Mouse (Mus musculus) kidney, embryonic 16.5 days (tissue): ENCODE results near the gene Gpr180. TPM values are rescaled to one million over a fixed set of nuclear protein-coding genes. Genes with fewer than 3 reads are reported as not detected.
"Not testable (repeated sequence)": the region's sequence is repeated elsewhere in the genome, so short reads cannot be mapped to it uniquely, and the experiment has no call there.

ENCODE experiments used
- ATAC-seq: fragments of 200-750 bp; cut with Nextera tagmentation; 2 replicates; pipeline ENCODE4 v1.8.0; 2017; ENCODE audit warnings: moderate TSS enrichment; ENCODE audit not compliant: low FRiP score, low TSS enrichment
- H3K27ac ChIP-seq: fragments of 300-500 bp; sonication (generic); 2 replicates; pipeline ENCODE4 v1.5.1; 2014; ENCODE audit warnings: low read length
- H3K27me3 ChIP-seq: fragments of 300-500 bp; sonication (generic); 2 replicates; pipeline ENCODE4 v1.6.1; 2014; ENCODE audit warnings: low read length, control low read depth, mixed read lengths; ENCODE audit not compliant: insufficient read depth
- H3K36me3 ChIP-seq: fragments of 300-500 bp; sonication (generic); 2 replicates; pipeline ENCODE4 v1.6.1; 2014; ENCODE audit warnings: low read length, control low read depth, mixed read lengths; ENCODE audit not compliant: insufficient read depth
- H3K4me1 ChIP-seq: fragments of 300-500 bp; sonication (generic); 2 replicates; pipeline ENCODE4 v1.6.1; 2014; ENCODE audit warnings: low read length, control low read depth, mixed read lengths; ENCODE audit not compliant: insufficient read depth
- H3K4me2 ChIP-seq: fragments of 300-500 bp; sonication (generic); replicated peaks from 2 replicates; pipeline ENCODE4 v1.6.1; 2014; ENCODE audit warnings: low read depth, low read length
- H3K4me3 ChIP-seq: fragments of 300-500 bp; sonication (generic); 2 replicates; pipeline ENCODE4 v1.5.1; 2014; ENCODE audit warnings: mild to moderate bottlenecking, low read length
- H3K9ac ChIP-seq: fragments of 300-500 bp; sonication (generic); replicated peaks from 2 replicates; pipeline ENCODE4 v1.6.1; 2014; ENCODE audit warnings: low read length
- H3K9me3 ChIP-seq: fragments of 300-500 bp; sonication (generic); 2 replicates; pipeline ENCODE4 v1.6.1; 2016; ENCODE audit warnings: low read length, control low read depth
- WGBS: fragments of 180-500 bp; shearing (Covaris S2); extraction: QIAGEN DNeasy Blood & Tissue Kit; methylation state at CpG from one replicate; pipeline ENCODE4 v1.1.7; 2014; 5-methylcytosine and 5-hydroxymethylcytosine counted together
- polyA plus RNA-seq: library from polyadenylated mRNA; unstranded; fragments of >200 nt; fragmentation: Nextera tagmentation; extraction: Ambion mirVana; gene quantifications from 2 replicates; pipeline ENCODE4 v1.2.1, GENCODE M21; 2015

Gene Gpr180
- polyA plus RNA-seq, 1 experiment from 2014 or later: 60.3 TPM

DNA sequence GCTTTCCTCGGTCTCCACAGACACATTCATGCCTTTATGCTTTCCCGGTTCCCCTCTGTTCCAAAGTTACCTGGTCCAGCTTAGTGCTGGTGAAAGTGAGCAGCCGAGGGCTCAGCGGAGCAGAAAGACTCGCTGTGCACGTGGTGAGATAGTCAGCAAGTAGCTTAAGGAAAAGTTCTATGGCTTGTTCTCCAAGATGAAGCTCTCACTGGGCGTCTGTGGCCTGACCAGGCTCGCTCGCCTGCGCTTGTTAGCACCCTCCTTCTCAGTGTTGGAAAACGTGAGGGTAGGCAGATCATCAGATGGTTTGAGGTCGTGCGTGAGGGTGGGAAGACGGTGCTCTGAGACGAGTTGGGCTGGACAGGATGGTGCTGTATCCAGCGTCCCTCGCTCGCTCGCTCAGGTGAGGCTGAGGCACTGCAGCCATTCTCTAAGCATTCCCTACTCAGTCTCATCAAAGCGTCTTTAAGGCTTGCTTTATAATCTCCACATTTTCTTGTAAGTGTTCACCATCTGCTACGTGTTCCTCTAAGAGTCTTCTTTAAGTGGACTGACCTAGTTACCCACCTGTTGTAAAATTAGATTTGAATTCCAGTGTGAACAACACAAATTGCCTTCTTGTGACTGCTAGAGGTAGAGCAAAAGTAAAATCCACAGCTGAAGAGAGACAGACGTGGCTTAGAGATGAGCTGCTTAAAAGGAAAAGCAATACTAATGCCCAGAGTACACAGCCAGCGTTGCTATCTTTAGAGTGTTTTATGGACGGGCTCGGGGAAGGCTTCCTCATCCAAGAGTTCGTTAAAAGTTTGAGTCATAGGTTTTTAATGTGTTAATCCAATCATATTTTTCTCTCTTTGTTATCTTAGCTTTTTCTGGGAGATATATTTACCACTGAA, 13.9 kb downstream of the Gpr180 start:
- H3K4me1 ChIP-seq: no peaks in the 10 kb centered on the region
- WGBS: 82% methylated on average over 26 of the region's 26 CpGs
- ATAC-seq: no peak
- no peak overlapping the region for H3K9ac ChIP-seq
- no peaks in the 10 kb centered on the region for H3K9me3 ChIP-seq
- no peak overlapping the region for H3K4me2 ChIP-seq
- H3K4me3 ChIP-seq: no peak overlapping the region
- peaks cover 23% of the 10 kb centered on the region for H3K36me3 ChIP-seq
- no peaks in the 10 kb centered on the region for H3K27me3 ChIP-seq
- H3K27ac ChIP-seq: no peak overlapping the region

DNA sequence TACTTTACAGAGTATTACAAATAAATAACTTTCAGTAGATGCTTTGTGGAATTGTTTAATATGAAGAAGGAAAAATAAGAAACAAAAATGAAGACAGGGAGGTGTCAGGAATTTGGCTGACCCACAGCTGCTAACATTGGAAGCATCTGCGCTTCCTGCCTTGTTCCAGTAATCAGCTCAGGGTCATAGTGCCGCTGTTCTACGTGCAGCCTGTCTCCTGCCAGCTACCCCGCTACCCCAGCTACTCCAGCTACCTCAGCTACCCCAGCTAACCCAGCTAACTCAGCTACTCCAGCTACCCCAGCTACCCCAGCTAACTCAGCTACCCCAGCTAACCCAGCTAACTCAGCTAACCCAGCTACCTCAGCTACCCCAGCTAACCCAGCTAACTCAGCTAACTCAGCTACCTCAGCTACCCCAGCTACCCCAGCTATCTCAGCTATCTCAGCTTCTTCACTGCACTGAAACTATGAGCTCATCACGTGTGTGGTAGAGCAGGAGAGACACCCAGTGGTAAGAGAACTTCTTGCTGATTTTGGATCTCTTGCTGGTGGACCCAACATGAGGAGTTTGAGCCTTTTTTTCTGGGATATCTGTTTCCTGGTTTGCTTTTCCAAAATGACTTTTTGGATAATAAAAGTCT, 14.8 kb downstream of the Gpr180 start:
- Histone ChIP-seq H3K4me3 (no peak overlapping the region), H3K27ac (no peak overlapping the region), H3K9ac (no peak overlapping the region), H3K9me3 (no peaks in the 10 kb centered on the region), H3K27me3 (no peaks in the 10 kb centered on the region), H3K36me3 (peaks cover 31% of the 10 kb centered on the region), H3K4me1 (no peaks in the 10 kb centered on the region), H3K4me2 (no peak overlapping the region)
- ATAC-seq: no peak
- 74% methylated on average over 5 of the region's 5 CpGs for WGBS

DNA sequence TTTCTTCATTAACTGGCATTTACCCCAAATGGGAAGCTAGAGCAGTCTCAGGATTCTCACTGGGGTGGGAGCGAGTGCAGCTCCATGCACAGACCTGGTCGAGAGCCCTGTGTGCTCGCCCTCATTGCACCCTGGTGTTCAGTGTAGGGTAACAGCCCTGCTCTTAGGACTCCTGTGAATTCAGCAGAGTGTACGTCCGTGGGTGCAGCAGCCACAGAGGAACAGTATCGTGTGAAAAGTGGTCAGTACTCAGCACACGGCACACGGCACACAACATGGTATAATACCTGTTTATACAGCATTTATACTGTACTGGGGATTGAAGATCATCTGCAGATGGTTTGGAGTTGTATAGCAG, 15.3 kb downstream of the Gpr180 start:
- no peak overlapping the region for H3K4me2 ChIP-seq
- no peaks in the 10 kb centered on the region for H3K4me1 ChIP-seq
- H3K36me3 ChIP-seq: peaks cover 32% of the 10 kb centered on the region
- 94% methylated on average over 8 of the region's 8 CpGs for WGBS
- H3K27ac ChIP-seq: no peak overlapping the region
- ATAC-seq: no peak; the same call in 1 of the 2 replicates
- no peak overlapping the region for H3K9ac ChIP-seq
- H3K9me3 ChIP-seq: no peaks in the 10 kb centered on the region
- no peaks in the 10 kb centered on the region for H3K27me3 ChIP-seq
- no peak overlapping the region for H3K4me3 ChIP-seq

DNA sequence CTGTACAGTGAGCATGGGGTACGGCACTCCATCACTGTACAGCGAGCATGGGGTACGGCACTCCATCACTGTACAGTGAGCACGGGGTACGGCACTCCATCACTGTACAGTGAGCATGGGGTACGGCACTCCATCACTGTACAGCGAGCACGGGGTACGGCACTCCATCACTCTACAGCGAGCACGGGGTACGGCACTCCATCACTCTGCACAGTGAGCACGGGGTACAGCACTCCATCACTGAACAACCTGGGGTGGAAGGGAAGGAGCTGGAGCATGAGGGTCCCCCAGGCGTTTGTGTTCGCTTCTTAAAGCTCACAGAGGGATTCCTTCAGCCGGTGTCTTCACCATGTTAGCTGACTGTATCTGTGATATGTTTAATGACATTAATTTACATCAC, 19.1 kb downstream of the Gpr180 start:
- H3K4me1 ChIP-seq, H3K27me3 ChIP-seq, H3K4me3 ChIP-seq, H3K9ac ChIP-seq, H3K9me3 ChIP-seq, H3K27ac ChIP-seq, ATAC-seq, H3K4me2 ChIP-seq: not testable (repeated sequence)
- H3K36me3 ChIP-seq: peaks cover 47% of the 10 kb centered on the region
- WGBS: 95% methylated on average over 16 of the region's 16 CpGs

DNA sequence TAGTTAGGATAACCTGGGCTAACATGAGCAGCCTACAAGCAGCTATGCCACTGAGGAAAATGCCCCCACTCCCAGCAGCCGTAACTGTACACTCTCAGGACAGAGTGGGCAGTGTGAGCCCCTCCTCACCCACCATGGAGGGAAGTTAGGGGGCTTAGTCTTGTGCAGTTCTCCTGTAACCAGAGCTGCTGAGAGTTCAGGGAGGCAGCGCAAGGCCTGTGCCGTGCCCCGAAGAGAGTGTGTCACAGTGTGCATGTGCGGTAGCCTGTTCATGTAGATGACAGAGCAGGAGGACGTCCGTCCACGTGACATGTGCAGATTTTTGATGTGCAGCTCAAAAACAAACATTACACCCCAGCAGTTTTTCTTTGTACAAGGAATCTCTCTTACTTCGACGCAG, 19.8 kb downstream of the Gpr180 start:
- Histone ChIP-seq H3K27ac (no peak overlapping the region), H3K9ac (no peak overlapping the region), H3K4me1 (no peaks in the 10 kb centered on the region), H3K36me3 (peaks cover 51% of the 10 kb centered on the region), H3K27me3 (no peaks in the 10 kb centered on the region), H3K4me3 (no peak overlapping the region), H3K9me3 (no peaks in the 10 kb centered on the region), H3K4me2 (no peak overlapping the region)
- no peak for ATAC-seq
- 85% methylated on average over 10 of the region's 10 CpGs for WGBS

DNA sequence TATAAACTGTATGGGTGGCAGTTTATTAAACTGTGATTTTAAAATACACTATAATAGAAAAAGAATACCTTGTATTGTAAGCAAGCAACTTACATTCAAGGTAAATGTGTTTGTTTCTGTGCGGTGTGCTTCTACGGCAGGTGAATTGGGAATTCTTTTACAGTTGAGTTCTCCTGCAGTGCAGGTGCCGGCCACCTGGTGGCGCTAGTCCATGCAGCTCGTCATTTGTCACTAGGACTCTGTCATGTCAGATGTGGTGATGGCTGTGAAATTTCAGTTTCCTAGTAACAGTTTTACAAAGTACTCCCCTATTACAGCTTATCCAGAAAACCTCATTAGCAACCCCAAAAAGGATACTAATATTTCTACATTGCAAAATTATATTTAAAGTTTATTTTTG, 20.2 kb downstream of the Gpr180 start:
- no peaks in the 10 kb centered on the region for H3K9me3 ChIP-seq
- H3K27me3 ChIP-seq: no peaks in the 10 kb centered on the region
- no peak for ATAC-seq
- peaks cover 51% of the 10 kb centered on the region for H3K36me3 ChIP-seq
- H3K4me1 ChIP-seq: no peaks in the 10 kb centered on the region
- H3K27ac ChIP-seq: no peak overlapping the region
- 25% methylated on average over 5 of the region's 5 CpGs for WGBS
- H3K9ac ChIP-seq: no peak overlapping the region
- no peak overlapping the region for H3K4me2 ChIP-seq
- no peak overlapping the region for H3K4me3 ChIP-seq

DNA sequence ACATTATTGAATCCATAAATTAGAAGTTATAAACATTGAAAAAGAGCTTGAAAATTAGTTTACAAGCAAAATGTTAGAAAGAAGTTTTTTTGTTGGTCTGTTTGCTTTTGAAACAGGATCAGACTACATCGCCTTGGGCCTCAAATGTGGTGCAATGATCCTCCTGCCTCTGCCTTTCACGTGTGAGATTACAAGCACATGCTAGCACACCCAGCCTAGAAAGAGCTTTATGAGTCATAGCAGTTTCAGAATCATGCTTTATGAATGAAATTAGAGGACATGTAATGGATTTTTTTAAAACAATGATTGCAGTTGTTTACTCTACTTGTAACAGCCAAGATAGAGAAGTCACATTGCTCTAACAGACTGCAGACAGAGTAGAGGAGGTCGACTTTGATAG, 24.8 kb downstream of the Gpr180 start:
- no peak for ATAC-seq
- no peak overlapping the region for H3K4me2 ChIP-seq
- H3K4me1 ChIP-seq: no peaks in the 10 kb centered on the region
- H3K4me3 ChIP-seq: no peak overlapping the region
- peaks cover 46% of the 10 kb centered on the region for H3K36me3 ChIP-seq
- H3K9me3 ChIP-seq: no peaks in the 10 kb centered on the region
- H3K27ac ChIP-seq: no peak overlapping the region
- no peaks in the 10 kb centered on the region for H3K27me3 ChIP-seq
- WGBS: 81% methylated on average over 3 of the region's 3 CpGs
- H3K9ac ChIP-seq: no peak overlapping the region

DNA sequence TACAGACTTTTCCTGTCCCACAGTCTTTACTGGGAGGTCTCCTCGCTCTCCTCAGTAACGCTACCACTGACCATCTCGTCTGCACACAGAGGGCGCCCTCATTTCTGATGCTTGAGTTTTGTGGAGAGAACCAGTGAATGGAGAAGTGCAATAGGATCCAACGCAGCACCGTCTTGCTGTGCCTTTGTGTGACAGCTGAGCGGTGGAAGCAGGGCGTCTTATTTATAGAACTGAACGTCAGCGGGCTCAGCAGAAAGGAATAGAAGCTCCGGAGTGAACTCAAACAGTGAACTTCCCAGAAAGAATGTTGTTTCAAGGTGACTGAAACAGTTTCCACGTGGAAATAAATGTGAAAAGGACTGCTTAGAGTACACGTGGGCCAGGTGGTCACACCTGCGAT, 25.7 kb downstream of the Gpr180 start:
- Histone ChIP-seq H3K27me3 (no peaks in the 10 kb centered on the region), H3K4me2 (no peak overlapping the region), H3K36me3 (peaks cover 45% of the 10 kb centered on the region), H3K27ac (no peak overlapping the region), H3K9ac (no peak overlapping the region), H3K9me3 (no peaks in the 10 kb centered on the region), H3K4me1 (no peaks in the 10 kb centered on the region), H3K4me3 (no peak overlapping the region)
- no peak for ATAC-seq
- WGBS: 86% methylated on average over 14 of the region's 14 CpGs

DNA sequence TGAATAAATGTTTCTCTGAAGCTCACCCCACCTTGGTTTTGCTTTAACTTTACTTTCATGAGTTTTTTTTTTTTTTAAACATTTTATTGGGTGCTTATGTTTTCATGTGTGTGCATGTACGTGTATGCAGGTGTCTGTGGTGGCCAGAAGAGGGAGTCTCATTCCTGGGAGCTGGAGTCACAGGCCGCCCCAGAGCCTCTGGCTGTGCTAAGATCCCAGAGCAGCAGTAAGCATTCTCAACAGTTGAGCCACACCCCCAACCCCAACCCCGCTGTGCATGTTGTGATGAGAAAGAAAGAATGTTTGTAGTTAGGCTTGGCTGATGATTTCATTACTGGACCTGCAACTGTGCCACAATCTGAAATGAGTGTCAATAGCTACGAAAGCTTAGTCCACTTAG, 31.8 kb downstream of the Gpr180 start:
- ATAC-seq: no peak

DNA sequence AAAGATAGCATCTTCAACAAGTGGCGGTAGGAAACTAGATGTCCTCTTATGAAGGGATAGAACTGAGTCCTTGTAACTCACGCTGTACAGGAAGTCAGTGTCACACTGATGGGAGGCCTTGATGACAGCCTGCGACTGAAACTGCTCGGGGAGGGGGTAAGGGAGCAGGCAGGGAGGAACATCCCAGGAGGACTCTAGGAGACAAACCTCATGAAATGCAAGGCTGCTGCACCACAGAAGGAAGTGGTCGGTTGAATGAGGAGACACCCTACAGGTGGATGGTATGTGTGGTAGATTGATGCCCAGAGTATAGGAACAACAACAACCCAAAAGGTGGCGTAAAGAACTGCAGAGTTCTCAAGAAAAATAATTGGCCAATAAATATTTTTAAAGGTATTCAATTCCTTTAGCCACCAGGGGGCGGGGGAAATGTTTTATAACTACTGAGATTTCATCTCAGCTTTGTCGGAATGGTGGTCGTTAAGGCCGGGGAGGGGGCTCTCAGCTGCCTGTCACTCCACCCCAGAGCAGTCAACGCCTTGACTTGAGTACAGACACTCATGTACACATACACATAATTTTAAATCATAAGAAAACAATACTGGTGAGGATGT, 36.7 kb downstream of the Gpr180 start:
- no peak for ATAC-seq
- Histone ChIP-seq H3K4me3 (no peak overlapping the region), H3K36me3 (0 out of 2 replicates have a peak, but pooled peaks cover 14% of the 10 kb centered on the region), H3K4me2 (no peak overlapping the region), H3K4me1 (no peaks in the 10 kb centered on the region), H3K9ac (no peak overlapping the region), H3K9me3 (no peaks in the 10 kb centered on the region), H3K27ac (no peak overlapping the region), H3K27me3 (no peaks in the 10 kb centered on the region)
- 68% methylated on average over 11 of the region's 11 CpGs for WGBS

More for the DNA sequence above, 31.8 kb downstream of the Gpr180 start:
- 96% methylated on average over 4 of the region's 4 CpGs for WGBS
- Histone ChIP-seq H3K36me3 (0 out of 2 replicates have a peak, but pooled peaks cover 20% of the 10 kb centered on the region), H3K4me1 (no peaks in the 10 kb centered on the region), H3K9me3 (no peaks in the 10 kb centered on the region), H3K9ac (no peak overlapping the region), H3K4me2 (no peak overlapping the region), H3K27me3 (no peaks in the 10 kb centered on the region), H3K27ac (no peak overlapping the region), H3K4me3 (no peak overlapping the region)
